Mouse (Mus musculus): ENCODE results near the gene Zeb2. TPM values are rescaled to one million over a fixed set of nuclear protein-coding genes. Genes with fewer than 3 reads are reported as not detected.

Gene Zeb2
- polyA plus RNA-seq (2014; fragmentation: Illumina TruSeq; extraction: RNeasy Lipid Tissue Mini Kit (QIAGEN cat#74804); ENCODE audit: low read depth, low replicate concordance) = 26.6 TPM

DNA sequence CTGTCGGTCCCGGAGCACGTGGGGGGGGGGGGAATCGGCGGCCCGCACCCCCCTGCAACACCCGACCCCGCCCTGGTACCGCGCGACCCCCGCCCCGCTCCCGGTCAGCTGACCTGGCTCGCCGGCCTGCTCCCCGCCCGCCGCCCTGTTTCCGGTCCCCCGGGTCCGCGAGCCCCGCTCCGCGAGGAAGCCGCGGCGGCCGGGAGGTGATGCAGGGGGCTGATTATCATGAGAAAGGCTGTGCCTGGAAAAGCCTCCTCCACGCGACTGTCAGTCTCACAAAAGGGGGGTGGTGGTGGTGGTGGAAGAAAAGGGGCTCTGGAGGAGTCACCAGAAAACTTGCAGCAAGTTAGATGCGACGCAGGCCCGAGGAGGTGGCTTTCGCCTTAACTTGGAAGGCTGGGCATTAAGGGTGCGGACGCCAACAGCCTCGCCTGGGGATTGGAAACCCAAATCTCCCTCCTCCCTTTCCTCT lies at the start of gene Zeb2:
TSS of gene Zeb2 (minus strand) at position 309 of the 475 bp plus-strand sequence.

Other genes with a start within 250 kb of the Zeb2 start
- gene Gtdc1, start 189.7 kb downstream of the Zeb2 start, polyA plus RNA-seq (2014; fragmentation: Illumina TruSeq; extraction: RNeasy Lipid Tissue Mini Kit (QIAGEN cat#74804); ENCODE audit: low read depth, low replicate concordance) = 25.6 TPM